Mouse (Mus musculus): ENCODE measurements around the gene Cacna1b. TPM values are rescaled to one million over a fixed set of nuclear protein-coding genes. Genes with fewer than 3 reads are reported as not detected.

Cacna1b gene
- polyA plus RNA-seq, 1 experiment = not detected

DNA sequence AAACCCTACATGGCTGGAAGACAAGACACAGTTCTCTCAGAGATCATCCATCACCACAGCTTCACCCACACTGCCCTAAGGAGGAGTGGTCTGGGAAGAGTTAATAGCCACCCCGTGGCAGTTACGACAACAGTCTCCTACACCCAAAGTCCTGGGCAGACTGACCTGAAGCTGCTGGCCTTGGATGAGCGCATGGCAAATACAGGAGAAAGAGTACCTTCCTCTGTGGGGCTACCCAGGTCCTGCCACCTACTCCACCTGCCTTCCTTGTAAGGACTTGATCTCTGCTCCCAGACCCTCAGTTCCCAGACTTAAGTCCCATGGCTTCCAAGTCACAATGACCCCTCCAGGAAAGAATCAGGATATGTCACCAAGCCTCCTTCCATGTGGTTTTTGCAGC lies 79.7 kb downstream of the Cacna1b start:
- TF ChIP-seq GATA1 (IDR thresholded peaks at IDR 0.05; ENCODE audit: low read length) = no peak

DNA sequence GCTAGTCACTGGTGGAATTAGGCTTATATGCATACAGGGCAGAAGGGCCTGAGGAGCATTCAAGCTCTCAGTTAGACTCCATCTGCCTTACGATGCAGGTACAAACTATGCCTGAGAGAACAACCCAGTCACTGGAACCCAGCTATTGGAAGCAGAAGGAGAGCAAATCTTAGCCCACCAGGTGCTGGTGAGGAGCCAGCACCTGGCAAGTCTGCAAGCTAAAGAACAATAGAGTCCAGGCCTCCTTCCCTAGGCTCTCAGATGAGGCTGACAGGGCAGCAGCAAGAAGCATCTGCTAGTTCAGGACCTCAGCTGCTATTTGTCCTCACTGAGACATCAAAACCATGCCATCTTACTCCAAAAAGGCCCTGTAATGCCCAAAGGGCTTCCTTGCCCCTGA lies 82.2 kb downstream of the Cacna1b start:
- TF ChIP-seq GATA1 (IDR thresholded peaks at IDR 0.05; ENCODE audit: low read length) = no peak

DNA sequence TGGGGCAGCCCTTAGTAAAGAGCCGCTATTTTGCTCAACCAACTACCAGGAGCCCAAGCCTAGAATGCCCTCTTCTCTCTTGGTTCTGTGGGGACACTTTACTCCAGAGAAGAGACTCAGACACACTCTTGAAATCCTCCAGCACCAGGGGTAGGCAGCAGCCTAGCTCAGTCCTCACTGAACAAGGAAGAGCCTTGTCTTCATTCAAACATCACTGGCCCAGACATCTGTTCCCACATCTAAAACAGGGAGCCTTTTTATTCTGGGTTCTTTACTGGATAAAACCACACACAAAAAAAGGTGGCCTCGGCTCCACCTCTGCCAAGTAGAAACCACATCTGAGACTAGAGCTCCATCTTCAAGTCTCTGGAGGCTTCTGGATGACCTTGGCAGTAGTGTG lies 82.8 kb downstream of the Cacna1b start:
- TF ChIP-seq GATA1 (IDR thresholded peaks at IDR 0.05; ENCODE audit: low read length) = no peak

DNA sequence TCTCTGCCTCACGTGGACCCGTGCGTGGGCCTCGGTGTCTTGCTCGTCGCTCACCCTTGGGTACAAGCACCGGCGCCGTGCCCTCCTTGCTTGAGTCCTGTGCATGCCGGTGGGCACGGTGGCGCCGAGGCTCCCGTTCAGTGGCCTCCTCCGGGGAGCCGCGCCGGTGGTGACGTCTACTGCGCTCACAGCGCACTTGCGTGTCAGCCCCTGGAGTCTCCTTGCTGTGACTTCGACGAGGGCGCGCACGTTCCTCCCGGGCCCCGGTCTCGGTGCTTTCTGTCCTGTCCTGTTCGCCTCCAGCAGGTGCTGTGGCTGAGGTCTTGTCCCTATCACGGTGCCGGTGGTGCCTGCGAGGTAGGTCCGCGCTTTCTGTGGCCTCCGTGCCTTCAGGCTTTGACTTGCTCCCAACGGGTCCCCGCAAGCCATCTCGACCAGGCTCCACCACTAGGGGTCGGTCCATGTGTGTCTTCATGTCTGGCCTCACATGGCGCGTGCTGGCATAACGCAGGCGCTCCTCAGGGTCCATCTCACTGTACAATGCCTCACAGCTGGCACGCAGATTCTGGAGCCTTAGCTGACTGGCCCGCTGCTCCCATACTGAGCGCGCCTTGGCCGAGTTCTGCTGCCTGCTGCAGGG lies 83.8 kb downstream of the Cacna1b start:
- no peak for TF ChIP-seq GATA1 (IDR thresholded peaks at IDR 0.05; ENCODE audit: low read length)

DNA sequence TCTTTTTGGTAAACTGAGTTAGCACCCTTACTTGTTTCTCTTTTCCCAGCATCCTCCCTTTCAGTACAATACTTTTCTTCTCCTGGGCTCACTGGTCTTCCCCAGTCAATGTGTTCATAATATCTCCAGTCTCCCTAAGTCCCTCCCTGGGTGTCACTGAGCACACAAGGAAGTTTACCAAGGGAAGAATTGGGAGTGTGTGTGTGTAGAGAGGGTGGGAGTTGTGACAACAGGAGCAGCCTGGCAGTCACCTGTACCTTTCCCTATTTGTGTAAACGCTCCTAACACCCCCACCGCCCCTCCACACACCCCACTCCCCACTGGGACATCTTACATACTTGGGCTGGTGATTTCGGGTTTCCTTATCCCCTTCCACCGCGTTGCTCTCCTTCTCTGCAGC lies 84.4 kb downstream of the Cacna1b start:
- TF ChIP-seq GATA1 (IDR thresholded peaks at IDR 0.05; ENCODE audit: low read length) = no peak

DNA sequence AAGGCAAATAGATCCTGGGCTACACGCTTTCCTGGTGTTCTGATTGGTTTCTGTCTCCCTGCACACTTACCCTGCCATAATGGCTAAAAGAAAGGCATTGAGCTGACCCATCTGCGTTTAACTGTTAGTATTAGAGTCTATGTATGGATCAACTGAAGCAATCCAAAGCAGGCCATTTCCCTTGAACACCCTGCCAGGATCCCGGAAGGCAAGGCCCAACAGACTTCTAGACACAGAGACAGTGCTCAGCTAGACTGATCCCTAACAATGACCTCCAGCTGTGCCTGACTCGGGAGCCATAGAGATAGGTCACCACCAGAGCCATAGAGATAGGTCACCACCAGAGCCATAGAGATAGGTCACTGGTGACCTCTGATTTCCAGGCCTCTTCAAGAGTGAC lies 84.8 kb downstream of the Cacna1b start:
- TF ChIP-seq GATA1 (IDR thresholded peaks at IDR 0.05; ENCODE audit: low read length) = no peak

DNA sequence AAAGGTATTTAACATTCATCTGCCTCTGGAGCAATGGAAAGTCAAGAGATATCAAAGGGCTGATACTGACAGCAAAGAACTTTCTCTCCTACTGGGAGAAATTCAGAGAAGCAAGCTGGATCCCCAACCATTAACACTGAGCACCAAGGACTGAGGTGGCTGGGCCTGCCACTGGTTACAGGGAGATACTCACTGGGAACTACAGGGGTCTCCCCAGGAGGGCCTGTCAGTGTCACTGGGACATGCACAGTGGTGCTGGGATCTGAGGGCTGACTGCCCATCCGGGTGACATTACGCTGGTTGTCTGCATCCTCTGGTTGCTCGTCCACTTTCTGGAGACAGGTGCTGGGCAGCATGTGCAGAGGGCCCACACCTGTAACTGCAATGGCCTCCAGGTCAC lies 85.3 kb downstream of the Cacna1b start:
- no peak for TF ChIP-seq GATA1 (IDR thresholded peaks at IDR 0.05; ENCODE audit: low read length)

DNA sequence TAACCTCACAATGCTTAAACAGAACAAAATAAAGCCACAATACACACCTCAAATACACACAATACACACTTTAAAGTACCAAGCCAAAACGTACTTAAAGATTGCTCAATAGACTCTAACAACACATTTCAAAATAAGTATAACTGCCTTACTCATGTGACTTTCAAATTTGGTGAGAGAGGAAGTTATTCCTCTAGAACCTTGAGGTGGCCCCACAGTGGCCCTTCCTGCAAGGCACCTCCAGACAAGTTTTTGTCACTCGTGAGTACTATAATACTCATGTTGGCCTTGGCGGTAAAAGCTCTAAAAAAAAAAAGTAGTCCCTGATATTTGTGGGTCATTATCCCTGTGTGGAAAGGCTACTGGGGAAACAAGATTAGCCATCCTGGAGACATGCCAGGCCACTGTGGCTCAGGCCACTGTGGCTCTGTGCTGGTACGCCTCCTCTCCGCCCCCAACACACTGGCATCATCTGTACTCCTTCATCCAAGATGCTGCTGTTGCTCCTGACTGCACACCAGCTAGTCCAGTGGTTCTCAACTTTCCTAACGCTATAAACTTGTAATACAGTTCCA lies 88.4 kb downstream of the Cacna1b start:
- no peak for TF ChIP-seq GATA1 (IDR thresholded peaks at IDR 0.05; ENCODE audit: low read length)

DNA sequence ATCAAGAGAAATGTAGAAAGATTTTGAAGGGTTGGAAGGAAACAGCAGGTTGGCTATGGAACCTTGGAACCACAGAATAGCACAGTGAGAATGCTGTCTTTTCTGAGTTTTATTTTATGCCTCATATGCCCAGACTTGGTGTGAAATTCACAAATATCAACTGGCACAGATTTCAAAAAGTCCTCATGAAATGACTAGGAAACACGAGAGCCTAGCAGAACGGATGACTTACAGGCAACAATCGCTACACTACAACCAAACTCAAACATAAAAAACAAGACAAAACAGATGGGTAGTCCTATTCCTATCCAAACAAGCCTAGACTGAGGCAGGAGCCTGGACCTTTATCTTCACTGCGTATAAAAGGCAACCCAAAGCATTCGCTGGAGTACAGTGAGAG lies 94.4 kb downstream of the Cacna1b start:
- no peak for TF ChIP-seq GATA1 (IDR thresholded peaks at IDR 0.05; ENCODE audit: low read length)

DNA sequence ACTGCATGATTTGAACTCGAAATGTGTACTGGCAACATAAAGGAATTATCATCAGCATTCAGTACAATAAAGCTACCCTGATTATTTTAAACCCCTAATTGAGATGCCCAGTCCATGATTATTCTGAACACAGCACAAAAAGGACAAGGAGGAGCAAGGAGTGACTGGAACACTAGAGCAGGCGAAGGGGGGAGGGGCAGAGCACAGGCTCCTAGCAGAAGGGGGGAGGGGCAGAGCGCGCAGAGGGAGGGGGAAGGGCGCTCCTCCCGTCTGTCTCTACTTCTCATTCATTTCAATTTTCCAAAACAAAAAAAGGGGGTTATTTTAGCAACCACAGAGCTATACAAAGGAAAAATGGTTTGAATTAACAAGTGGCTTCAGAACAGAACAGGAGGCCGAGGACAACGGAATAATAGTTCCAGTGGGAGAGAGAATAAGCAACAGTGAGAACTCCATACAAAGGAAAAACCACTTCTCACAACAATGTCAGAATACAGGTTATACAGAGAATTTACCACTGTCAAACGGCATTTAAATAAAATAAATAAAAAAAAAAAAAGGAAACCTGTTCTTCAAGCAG lies 98.2 kb downstream of the Cacna1b start:
- no peak for TF ChIP-seq GATA1 (IDR thresholded peaks at IDR 0.05; ENCODE audit: low read length)

DNA sequence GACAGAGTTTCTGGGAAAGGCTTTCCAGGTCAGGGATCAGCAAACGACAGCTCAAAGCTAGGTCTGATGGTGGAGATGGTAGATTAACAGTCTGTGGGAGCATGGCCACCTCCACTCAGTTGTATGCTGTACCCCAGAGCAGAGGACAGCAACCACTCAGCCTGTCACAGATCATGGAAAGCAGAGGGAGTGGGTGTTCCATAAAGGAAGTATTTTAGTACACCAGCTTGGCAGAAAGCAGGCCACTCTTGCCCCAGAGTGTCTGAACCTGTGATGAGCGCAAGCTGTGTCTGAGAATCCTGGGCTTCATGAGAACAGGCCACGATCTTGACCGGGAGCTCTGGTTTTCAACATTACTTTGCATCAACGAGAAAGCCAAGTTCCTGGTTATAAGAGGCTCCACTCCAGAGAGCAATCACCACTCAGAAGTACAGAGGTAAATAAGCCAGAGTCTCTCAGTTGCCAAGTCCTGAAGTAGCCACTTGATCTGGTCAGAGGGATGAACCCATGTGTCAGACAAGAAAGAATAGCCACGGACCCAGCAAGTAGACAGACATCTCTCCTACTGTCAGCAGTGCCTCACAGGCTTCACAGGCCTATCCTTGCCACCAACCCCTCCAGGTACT lies 103.7 kb downstream of the Cacna1b start:
- TF ChIP-seq GATA1 (IDR thresholded peaks at IDR 0.05; ENCODE audit: low read length) = no peak

DNA sequence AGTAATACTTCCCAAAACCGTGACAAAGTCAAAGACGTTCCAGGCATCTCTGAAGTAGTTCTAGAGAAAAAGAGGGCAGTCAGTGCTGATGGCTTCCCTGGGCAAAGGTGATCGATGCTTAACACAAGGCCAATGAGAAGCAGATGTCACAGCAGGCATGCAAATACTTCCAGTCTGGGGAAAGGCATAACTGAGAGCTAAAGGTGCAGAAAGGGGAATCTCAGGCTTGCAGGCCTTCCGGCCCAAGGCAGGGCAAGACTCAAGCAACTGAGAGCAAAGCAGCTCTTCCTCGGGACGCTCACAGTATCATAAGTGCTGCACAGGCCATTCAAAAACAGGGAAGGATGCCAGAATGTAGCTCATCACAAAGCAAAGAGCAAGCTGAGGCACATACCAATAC lies 114.4 kb downstream of the Cacna1b start:
- no peak for TF ChIP-seq GATA1 (IDR thresholded peaks at IDR 0.05; ENCODE audit: low read length)

DNA sequence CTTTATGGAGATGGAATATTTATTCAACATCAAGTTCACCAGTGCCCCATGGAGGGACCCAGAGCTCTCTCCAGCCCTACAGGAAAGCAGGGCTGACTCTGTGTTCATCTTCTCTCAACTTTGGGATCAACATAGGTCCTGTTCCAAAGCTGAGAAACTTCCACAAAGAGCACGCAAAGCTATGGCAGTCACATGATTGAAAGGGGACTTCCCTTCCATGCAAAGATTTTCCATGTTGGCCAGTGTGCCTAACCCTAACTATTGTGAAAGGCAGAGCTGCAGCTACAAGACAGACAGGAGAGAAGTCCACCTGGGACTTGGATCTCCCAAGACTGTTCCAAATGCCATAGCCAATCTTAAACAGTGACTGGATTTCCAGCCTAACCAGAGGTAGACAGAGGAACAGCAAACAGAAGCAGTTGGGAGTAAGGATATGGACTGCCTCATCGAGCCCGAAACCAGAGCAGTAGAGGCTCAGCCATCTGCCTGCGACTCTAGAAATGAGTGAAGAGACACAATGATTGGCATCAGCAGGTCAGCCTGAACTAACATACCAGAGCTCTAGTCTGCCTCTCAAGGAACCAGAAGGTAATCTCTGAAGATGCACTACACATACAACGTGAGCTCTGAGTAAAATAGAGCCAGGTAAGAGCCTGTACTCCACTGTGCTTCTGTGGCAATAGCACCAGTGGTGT lies 116.4 kb downstream of the Cacna1b start:
- no peak for TF ChIP-seq GATA1 (IDR thresholded peaks at IDR 0.05; ENCODE audit: low read length)

DNA sequence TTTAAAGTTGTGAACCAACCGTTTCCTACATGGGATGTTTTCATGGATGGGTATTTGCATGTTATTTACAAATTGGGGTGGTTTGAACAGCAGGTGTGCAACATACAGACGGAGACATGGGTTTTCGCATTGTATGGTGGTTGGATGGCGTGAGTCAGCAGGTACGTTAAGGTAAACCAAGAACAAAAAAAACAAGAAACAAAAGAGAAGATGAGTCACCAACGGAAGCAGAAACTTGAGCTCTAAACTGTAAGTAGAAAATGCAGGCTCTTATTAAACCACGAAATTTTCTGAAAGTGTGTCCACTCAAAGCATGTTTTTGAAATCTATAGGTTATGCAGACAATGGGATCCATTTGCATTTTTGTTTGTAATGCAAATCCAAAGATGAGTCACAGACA lies 120.1 kb downstream of the Cacna1b start:
- TF ChIP-seq GATA1 (IDR thresholded peaks at IDR 0.05; ENCODE audit: low read length) = no peak

DNA sequence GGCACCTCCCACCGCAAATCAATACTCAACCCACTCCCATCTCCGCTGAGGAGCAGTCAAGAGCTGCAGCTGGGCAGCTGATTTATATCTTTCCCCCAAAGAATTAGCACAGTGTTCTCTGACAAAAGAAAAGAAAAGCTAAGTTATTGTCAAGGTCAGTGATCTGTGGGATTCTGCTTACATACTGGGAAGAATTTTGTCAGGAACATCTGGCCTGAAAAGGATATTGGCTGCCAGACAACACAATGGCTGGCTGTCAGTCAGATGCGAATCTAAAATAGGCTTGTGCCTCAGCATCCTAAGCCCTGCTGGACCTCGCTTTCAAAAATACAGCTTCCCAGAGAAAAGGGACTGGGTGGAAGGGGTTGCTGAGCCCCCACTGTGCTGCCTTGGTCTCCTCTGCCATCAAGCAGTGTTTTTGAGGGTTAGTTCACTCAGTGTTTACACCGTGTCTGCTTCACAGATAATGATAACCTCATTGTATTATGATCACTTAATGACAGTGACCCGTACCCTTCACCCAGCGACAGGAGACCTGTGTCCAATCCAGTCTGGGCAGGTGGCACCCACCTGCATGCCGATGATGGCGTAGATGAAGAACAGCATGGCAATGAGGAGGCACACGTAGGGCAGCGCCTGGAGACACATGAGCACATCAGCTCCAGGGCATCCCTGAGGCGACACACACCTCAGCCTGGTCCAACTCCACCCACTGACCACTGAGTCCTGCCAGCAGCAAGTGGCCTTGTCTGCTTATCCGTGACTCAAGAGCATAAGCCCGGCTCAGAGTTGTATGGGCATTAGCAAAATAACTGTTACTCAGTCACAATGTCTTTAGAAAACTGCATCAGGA lies 124.6 kb downstream of the Cacna1b start:
- TF ChIP-seq GATA1 (IDR thresholded peaks at IDR 0.05; ENCODE audit: low read length) = no peak

Measured in G1E-ER4 (cell line).